Mouse (Mus musculus) stomach, embryonic 15.5 days (tissue): ENCODE data around the gene Ptprf. TPM values are rescaled to one million over a fixed set of nuclear protein-coding genes. Genes with fewer than 3 reads are reported as not detected.

ENCODE experiments used
- ATAC-seq: fragments of 200-750 bp; cut with Nextera tagmentation; 2 replicates; pipeline ENCODE4 v1.8.0; 2017; ENCODE audit warnings: low read depth, moderate number of reproducible peaks, moderate TSS enrichment; ENCODE audit not compliant: insufficient read depth, low FRiP score
- H3K27ac ChIP-seq: fragments of 300-500 bp; sonication (generic); 2 replicates; pipeline ENCODE4 v1.5.1; 2015; ENCODE audit warnings: mild to moderate bottlenecking, inconsistent platforms
- H3K27me3 ChIP-seq: fragments of 300-500 bp; sonication (generic); replicated peaks from 2 replicates; pipeline ENCODE4 v1.6.1; 2015; ENCODE audit warnings: inconsistent platforms
- H3K36me3 ChIP-seq: fragments of 300-500 bp; sonication (generic); 2 replicates; pipeline ENCODE4 v1.6.1; 2015; ENCODE audit warnings: inconsistent platforms
- H3K4me1 ChIP-seq: fragments of 300-500 bp; sonication (generic); 2 replicates; pipeline ENCODE4 v1.6.1; 2015; ENCODE audit warnings: inconsistent platforms
- H3K4me2 ChIP-seq: fragments of 300-500 bp; sonication (generic); 2 replicates; pipeline ENCODE4 v1.6.1; 2015; ENCODE audit warnings: mild to moderate bottlenecking, inconsistent platforms
- H3K4me3 ChIP-seq: fragments of 300-500 bp; sonication (generic); replicated peaks from 2 replicates; pipeline ENCODE4 v1.5.1; 2015; ENCODE audit warnings: inconsistent platforms
- H3K9ac ChIP-seq: fragments of 300-500 bp; sonication (generic); 2 replicates; pipeline ENCODE4 v1.6.1; 2015; ENCODE audit warnings: inconsistent platforms
- H3K9me3 ChIP-seq: fragments of 300-500 bp; sonication (generic); 2 replicates; pipeline ENCODE4 v1.6.1; 2016; ENCODE audit warnings: inconsistent platforms
- WGBS: fragments of 180-500 bp; shearing (Covaris S2); methylation state at CpG from one replicate; pipeline ENCODE4 v1.1.7; 2015; 5-methylcytosine and 5-hydroxymethylcytosine counted together
- polyA plus RNA-seq: library from polyadenylated mRNA; unstranded; fragments of >200 nt; fragmentation: Nextera tagmentation; extraction: Ambion mirVana; gene quantifications from 2 replicates; pipeline ENCODE4 v1.2.1, GENCODE M21; 2015

Ptprf gene
- polyA plus RNA-seq, 1 experiment from 2014 or later: 79.2 TPM

DNA sequence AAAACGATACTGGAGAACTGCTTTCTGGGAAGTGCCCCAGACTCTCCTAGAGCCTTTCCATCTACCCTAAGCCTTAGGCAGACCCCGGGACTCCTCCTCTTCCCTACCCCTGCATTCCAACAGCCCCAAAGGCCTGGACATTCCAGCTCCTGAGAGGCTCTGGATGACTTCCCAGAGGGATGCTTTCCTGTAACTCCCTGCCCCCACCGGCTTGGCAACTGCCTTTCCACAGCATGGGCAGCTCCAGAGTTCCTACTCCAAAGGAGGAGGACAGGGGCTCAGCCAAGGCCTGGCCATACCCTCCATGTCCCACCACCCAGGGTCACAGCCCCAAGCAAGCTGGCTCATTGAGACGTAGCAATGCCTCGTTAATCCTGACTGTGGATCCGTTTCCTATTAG lies 21.2 kb downstream of the Ptprf start:
- no peak for ATAC-seq
- WGBS: 58% methylated on average over 6 of the region's 6 CpGs

DNA sequence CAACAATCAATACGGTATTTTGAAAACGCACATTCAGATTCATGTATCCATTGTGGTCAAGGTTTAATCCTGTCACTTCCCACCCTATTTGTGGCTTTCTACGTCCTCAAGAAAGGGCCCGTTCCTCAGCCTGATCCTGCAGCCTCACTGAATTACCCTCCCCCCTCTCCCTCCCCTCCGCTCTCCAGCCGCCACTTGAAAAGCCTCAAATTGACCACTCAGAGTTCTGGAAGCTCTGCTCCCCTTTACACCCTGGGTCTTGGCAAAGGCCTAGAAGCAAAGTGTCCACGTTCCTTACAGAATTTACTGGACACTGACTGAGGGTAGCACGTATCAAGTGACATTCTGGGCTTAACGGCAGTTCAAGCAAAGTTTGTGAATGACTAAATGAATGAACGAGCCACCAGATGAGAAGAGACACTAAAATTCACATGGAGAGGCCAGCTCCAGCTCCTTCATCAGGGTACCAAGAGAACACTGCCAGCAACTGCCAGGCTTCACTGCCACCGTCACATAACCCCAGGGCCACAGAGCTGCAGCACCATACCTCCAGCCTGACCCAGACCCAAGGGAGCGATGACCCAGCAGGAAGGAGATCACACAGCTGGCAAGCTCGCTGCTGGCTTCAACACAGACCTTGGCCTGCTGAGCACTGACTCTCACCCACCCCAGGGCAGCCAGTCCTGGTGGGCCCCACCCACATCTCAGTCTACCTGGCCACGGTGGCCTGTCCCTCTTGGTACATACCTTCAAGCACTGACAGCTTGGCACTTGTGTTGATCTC lies 22.6 kb downstream of the Ptprf start:
- WGBS: 80% methylated on average over 14 of the region's 14 CpGs
- ATAC-seq: no peak
- peaks cover 41% of the 10 kb centered on the region for H3K4me1 ChIP-seq
- no peak overlapping the region for H3K27ac ChIP-seq
- no peaks in the 10 kb centered on the region for H3K27me3 ChIP-seq
- H3K9ac ChIP-seq: no peak overlapping the region
- no peak overlapping the region for H3K4me2 ChIP-seq
- no peaks in the 10 kb centered on the region for H3K9me3 ChIP-seq
- H3K36me3 ChIP-seq: peaks cover 26% of the 10 kb centered on the region; the same call in 1 of the 2 replicates
- H3K4me3 ChIP-seq: no peak overlapping the region

More for the DNA sequence above, 21.2 kb downstream of the Ptprf start:
- Histone ChIP-seq H3K27ac (peak overlapping the region; percentile 31; the same call in 1 of the 2 replicates), H3K36me3 (peaks cover 36% of the 10 kb centered on the region; the same call in 1 of the 2 replicates), H3K9ac (no peak overlapping the region), H3K4me2 (no peak overlapping the region), H3K9me3 (no peaks in the 10 kb centered on the region), H3K4me3 (no peak overlapping the region), H3K27me3 (no peaks in the 10 kb centered on the region), H3K4me1 (peaks cover 54% of the 10 kb centered on the region)

DNA sequence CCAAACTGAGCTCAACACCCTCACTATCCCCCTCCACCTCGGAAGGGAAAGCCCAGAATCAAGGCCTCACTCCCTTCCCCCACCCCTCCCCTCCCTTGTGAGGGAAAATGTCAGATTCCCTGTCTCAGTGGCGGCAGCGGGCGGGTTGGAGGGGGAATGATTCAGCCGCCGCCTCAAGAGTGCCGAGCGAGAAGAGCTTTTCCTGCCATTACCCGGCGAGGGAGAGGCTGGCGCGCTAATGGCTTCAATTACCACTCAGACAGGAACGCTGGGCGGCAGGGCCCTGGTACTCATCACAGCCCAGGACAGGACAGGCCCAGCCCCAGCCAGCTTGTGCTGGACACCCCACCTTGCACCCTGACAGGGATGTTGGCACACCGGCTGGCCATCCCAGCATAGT lies 25.6 kb downstream of the Ptprf start:
- WGBS: 26% methylated on average over 15 of the region's 15 CpGs
- Histone ChIP-seq H3K27ac (peak overlapping the region; percentile 72), H3K4me2 (peak overlapping the region; percentile 29; the same call in 1 of the 2 replicates), H3K4me1 (peaks cover 58% of the 10 kb centered on the region), H3K27me3 (no peaks in the 10 kb centered on the region), H3K9ac (no peak overlapping the region), H3K36me3 (peaks cover 23% of the 10 kb centered on the region; the same call in 1 of the 2 replicates), H3K4me3 (no peak overlapping the region), H3K9me3 (no peaks in the 10 kb centered on the region)
- ATAC-seq: no peak

DNA sequence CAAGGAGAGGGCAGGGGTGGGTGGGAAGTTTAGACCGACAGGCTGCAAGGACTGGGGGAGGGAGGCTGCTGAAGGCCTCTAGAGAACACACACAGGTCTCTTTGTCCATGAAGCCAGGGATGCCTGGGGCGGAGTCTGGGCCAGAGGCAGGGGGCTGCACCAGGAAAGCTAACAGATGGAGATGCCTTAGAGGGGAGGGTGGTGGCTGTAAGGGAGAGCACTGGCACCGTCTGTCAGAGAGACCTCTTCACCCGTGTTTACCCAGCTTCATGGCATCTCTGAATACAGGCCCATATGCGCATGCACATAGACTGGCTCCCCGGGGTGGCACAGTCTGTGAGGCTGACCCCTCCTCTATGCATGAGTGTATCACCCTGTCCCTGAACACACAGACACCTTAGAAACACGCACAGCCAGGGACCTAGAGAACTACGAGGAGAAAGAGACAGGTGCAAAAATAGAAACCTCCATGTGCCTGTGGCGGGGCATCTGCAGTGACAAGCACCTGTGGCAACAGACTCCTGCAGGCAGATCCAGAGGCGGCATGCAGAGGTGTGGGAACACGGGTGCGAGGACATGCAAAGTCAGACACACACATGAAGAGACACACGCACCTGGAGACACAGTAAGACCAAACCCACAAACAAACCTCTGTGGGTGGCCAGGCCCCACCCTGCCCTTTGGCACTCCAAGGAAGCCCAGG lies 29.3 kb downstream of the Ptprf start:
- peaks cover 50% of the 10 kb centered on the region for H3K4me1 ChIP-seq
- 0 out of 2 replicates have a peak, but pooled peaks have one; percentile 9 for ATAC-seq
- no peak overlapping the region for H3K4me3 ChIP-seq
- no peak overlapping the region for H3K4me2 ChIP-seq
- 47% methylated on average over 13 of the region's 13 CpGs for WGBS
- peak overlapping the region; percentile 60 for H3K27ac ChIP-seq
- no peaks in the 10 kb centered on the region for H3K9me3 ChIP-seq
- 0 out of 2 replicates have a peak, but pooled peaks cover 5% of the 10 kb centered on the region for H3K36me3 ChIP-seq
- H3K27me3 ChIP-seq: no peaks in the 10 kb centered on the region
- no peak overlapping the region for H3K9ac ChIP-seq

DNA sequence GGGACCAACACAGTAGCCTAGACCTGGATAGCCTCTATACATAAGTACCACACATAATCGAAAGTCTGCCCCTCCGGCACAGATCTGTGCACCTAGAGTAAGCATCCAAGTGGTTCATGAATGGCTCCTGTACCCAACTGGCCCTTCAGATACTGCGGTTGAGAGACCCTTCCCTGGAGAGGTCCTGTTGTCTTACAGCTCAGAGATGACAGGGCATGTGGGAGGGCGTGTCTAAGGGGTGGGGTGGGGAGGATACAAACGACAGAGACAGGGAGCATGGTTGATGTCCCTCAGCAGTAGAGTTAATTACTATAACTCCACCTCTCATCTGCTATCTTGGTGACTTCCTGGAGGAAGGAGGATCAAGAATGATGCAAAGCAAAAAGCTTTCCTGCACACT lies 29.9 kb downstream of the Ptprf start:
- WGBS: 30% methylated on average over 5 of the region's 5 CpGs
- Histone ChIP-seq H3K36me3 (0 out of 2 replicates have a peak, but pooled peaks cover 4% of the 10 kb centered on the region), H3K9me3 (no peaks in the 10 kb centered on the region), H3K4me3 (peak overlapping the region; percentile 47), H3K4me1 (peaks cover 49% of the 10 kb centered on the region), H3K27me3 (no peaks in the 10 kb centered on the region), H3K9ac (no peak overlapping the region), H3K4me2 (peak overlapping the region; percentile 75), H3K27ac (peak overlapping the region; percentile 60)
- no peak for ATAC-seq

DNA sequence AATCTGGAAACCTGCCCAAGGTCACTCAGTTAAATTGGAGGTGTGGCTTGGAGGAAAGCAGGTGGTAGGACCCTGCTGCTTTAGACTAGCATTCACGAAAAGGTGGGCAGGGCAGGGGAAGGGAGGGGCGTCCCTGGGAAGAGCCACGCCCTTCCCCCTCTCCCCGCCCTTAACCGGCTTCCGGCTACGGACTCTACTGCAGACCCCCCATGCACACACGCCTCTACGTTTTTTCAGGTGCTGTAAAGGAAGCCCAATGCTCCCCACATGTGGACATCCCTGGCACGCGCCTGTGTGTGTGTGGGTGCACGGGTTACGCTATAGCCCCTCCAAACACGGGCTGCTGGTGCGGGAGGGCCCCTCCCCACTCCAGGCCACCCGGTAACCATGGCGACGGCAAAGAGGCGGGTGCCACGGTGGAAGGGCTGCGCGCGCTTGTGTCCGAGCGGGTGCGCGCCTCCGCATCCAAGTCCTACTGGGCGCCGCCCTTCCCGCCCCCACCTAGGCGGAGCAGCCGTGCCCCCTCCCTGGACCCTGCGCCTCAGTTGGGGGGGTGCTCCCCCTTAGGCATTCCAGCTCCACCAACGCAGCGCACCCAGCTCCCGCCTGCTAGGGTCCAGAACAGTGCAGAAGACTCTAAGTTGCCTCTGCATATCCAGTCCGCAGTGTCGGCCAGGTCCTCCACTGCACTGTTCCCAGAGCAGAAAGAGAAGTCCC lies 30.5 kb downstream of the Ptprf start:
- peak; percentile 74 for ATAC-seq
- peak overlapping the region; percentile 47 for H3K4me3 ChIP-seq
- no peak overlapping the region for H3K9ac ChIP-seq
- peak overlapping the region; percentile 65 for H3K27ac ChIP-seq
- H3K36me3 ChIP-seq: peaks cover 10% of the 10 kb centered on the region; the same call in 1 of the 2 replicates
- under 1% methylated on average over 39 of the region's 39 CpGs for WGBS
- H3K4me1 ChIP-seq: peaks cover 44% of the 10 kb centered on the region
- H3K4me2 ChIP-seq: peak overlapping the region; percentile 75
- H3K9me3 ChIP-seq: no peaks in the 10 kb centered on the region
- H3K27me3 ChIP-seq: no peaks in the 10 kb centered on the region

DNA sequence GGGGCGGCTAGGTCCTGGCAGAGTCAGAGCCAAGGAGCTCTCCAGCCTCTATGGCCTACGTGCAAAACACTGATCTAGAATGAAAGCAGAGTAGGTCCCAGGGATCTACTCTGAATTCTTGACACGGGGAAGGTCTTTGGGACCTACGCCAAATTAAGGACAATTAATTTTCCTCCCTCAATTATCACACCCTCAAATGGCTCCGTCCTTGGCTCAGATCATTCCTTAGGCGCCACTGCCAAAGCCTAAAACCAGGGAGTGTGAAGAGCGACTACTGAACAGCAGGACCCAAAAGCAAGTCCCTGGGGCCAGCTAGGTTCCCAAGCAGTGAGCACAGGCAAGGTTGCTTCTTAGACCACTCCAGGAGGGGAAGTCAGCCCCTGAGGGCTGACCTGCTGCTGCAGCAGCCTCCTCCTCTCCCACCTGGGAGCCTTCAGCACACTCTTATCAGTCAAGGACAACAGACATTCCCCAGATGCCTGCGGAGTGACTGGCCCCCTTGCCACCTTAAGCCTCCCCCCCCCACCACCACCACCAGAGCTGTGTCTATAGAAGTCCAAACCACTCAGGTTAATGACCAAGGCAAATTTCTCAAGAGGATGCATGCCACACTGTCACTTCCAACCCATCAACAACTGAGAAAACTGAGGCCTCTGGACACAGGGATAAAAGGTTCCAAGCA lies 31.3 kb downstream of the Ptprf start:
- Histone ChIP-seq H3K27ac (peak overlapping the region; percentile 65), H3K27me3 (no peaks in the 10 kb centered on the region), H3K4me2 (peak overlapping the region; percentile 75; the same call in 1 of the 2 replicates), H3K9me3 (no peaks in the 10 kb centered on the region), H3K9ac (no peak overlapping the region), H3K4me3 (peak overlapping the region; percentile 47; the same call in 1 of the 2 replicates), H3K4me1 (peaks cover 38% of the 10 kb centered on the region), H3K36me3 (peaks cover 10% of the 10 kb centered on the region; the same call in 1 of the 2 replicates)
- WGBS: 73% methylated on average over 8 of the region's 8 CpGs
- ATAC-seq: no peak

DNA sequence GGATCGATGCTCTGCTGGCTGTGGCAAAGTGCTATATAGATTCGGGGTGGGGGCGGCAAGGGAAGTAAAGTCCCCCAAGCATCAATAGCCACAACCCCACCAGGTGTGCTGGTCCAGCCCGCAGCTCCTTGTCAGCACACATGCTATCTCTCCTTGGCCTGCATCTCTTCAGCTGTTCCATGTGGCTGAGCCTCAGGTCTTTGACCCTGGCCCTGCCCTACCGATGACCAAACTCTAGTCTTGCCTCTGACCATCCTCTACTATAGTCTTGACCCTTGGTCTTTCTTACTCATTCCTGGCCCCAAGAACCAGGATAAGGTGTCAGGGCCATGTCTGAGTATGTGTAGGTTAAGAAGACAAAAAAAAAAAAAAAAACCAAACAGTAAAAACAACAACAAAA lies 33.2 kb downstream of the Ptprf start:
- peaks cover 19% of the 10 kb centered on the region for H3K36me3 ChIP-seq
- WGBS: 82% methylated on average over 5 of the region's 5 CpGs
- no peak overlapping the region for H3K9ac ChIP-seq
- no peak overlapping the region for H3K27ac ChIP-seq
- ATAC-seq: no peak
- H3K9me3 ChIP-seq: no peaks in the 10 kb centered on the region
- no peak overlapping the region for H3K4me3 ChIP-seq
- no peaks in the 10 kb centered on the region for H3K27me3 ChIP-seq
- H3K4me2 ChIP-seq: no peak overlapping the region
- peaks cover 34% of the 10 kb centered on the region for H3K4me1 ChIP-seq

DNA sequence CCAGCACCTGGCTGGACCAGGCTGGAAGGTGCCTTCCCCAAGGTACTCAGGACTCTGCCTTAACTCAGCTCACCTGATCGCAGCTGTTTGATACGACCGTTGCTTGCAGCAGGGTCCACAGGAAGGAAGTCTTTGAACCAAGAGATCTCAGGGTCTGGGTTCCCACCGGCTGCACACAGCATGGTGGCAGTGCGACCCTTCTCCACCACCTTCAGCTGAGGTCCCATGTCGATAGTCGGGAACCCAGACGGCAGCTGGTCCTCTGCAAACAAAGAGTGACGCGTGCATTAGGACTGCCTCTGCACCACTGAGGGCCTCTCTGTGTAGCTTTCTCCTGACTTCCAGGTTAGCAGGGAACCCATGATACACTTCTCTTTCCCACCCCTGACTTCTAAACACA lies 33.8 kb downstream of the Ptprf start:
- Histone ChIP-seq H3K9me3 (no peaks in the 10 kb centered on the region), H3K4me3 (no peak overlapping the region), H3K36me3 (peaks cover 22% of the 10 kb centered on the region), H3K27ac (no peak overlapping the region), H3K4me1 (peaks cover 28% of the 10 kb centered on the region), H3K4me2 (no peak overlapping the region), H3K27me3 (no peaks in the 10 kb centered on the region), H3K9ac (no peak overlapping the region)
- 64% methylated on average over 10 of the region's 10 CpGs for WGBS
- ATAC-seq: no peak

DNA sequence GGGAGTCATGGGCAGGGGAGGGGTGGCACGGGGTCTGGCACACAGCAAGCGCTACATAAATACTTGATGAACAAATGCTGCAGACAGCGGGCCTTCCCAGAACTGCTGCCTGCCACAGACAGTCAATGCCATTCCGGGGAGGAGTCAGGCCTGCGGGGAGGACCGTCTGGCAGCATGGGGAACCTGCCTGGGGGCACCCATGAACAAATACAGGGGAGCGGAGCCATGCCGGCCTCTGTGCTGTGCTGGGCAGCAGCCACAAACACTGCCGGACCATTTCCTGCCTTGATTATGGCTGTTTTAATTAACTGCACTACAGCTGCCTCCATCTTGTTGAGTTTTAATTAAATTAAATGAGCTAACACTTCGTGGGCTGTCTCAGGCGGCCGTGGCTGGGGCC lies 35.0 kb downstream of the Ptprf start:
- WGBS: 69% methylated on average over 12 of the region's 12 CpGs
- H3K27ac ChIP-seq: peak overlapping the region; percentile 35; the same call in 1 of the 2 replicates

DNA sequence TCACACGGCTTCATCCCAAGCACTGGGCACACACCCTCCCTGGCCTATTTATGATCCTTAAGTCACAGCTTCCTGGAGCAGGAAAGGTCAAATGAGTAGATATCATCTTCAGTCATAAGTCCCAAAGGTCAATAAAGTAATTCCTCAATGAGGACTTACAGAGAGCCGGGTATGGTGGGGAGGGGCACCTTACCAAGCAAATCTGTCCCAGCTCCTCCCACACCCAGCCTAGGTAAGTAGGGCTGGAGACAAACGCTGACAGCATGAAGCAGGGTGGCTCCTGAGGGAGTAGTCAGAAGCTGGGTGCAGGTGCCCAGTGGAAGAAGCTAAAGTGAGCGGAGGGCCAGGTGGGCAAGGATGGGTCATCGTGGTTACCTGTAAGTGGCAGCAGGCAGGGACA lies 36.3 kb downstream of the Ptprf start:
- H3K9ac ChIP-seq: no peak overlapping the region
- 76% methylated on average over 5 of the region's 5 CpGs for WGBS

More for the DNA sequence above, 35.0 kb downstream of the Ptprf start:
- Histone ChIP-seq H3K4me1 (peaks cover 17% of the 10 kb centered on the region), H3K4me2 (no peak overlapping the region), H3K27me3 (no peaks in the 10 kb centered on the region), H3K9ac (no peak overlapping the region), H3K36me3 (peaks cover 33% of the 10 kb centered on the region), H3K9me3 (no peaks in the 10 kb centered on the region), H3K4me3 (no peak overlapping the region)
- ATAC-seq: no peak

More for the DNA sequence above, 36.3 kb downstream of the Ptprf start:
- H3K27ac ChIP-seq: no peak overlapping the region
- peaks cover 6% of the 10 kb centered on the region for H3K4me1 ChIP-seq
- H3K36me3 ChIP-seq: peaks cover 41% of the 10 kb centered on the region
- H3K4me3 ChIP-seq: no peak overlapping the region
- ATAC-seq: no peak
- H3K27me3 ChIP-seq: no peaks in the 10 kb centered on the region
- H3K4me2 ChIP-seq: no peak overlapping the region
- H3K9me3 ChIP-seq: no peaks in the 10 kb centered on the region
